Mouse (Mus musculus): ENCODE results near the gene Wasl. TPM values are rescaled to one million over a fixed set of nuclear protein-coding genes. Genes with fewer than 3 reads are reported as not detected.

Wasl gene
- total RNA-seq, 2 experiments from 2014 or later = 6.4 to 34.0 TPM

GRCm38 (mm10) chr6:24648403-24648802 is 16.4 kb downstream of the Wasl start:
- 0 out of 2 replicates have a peak, but pooled peaks have one; percentile 16 for ATAC-seq (replicated peaks; ENCODE audit: low FRiP score, low TSS enrichment, poor library complexity, severe bottlenecking)

- no peak for ATAC-seq (replicated peaks; ENCODE audit: low FRiP score, low TSS enrichment, poor library complexity, severe bottlenecking)
These were observed 17.6 kb downstream of the Wasl start for GRCm38 (mm10) chr6:24647103-24647691.

GRCm38 (mm10) chr6:24645346-24646053 is 19.3 kb downstream of the Wasl start:
- no peak for ATAC-seq (replicated peaks; ENCODE audit: low FRiP score, low TSS enrichment, poor library complexity, severe bottlenecking)

GRCm38 (mm10) chr6:24642960-24643359 is 21.8 kb downstream of the Wasl start:
- ATAC-seq (replicated peaks; ENCODE audit: low FRiP score, low TSS enrichment, poor library complexity, severe bottlenecking) = no peak

GRCm38 (mm10) chr6:24642161-24642560 is 22.6 kb downstream of the Wasl start:
- peak; percentile 17; the same call in 1 of the 2 replicates for ATAC-seq (replicated peaks; ENCODE audit: low FRiP score, low TSS enrichment, poor library complexity, severe bottlenecking)

GRCm38 (mm10) chr6:24641286-24641685 is 23.5 kb downstream of the Wasl start:
- ATAC-seq (replicated peaks; ENCODE audit: low FRiP score, low TSS enrichment, poor library complexity, severe bottlenecking) = peak; percentile 60

- ATAC-seq (replicated peaks; ENCODE audit: low FRiP score, low TSS enrichment, poor library complexity, severe bottlenecking) = no peak
These were observed 29.0 kb downstream of the Wasl start for GRCm38 (mm10) chr6:24635814-24636213.

- ATAC-seq (replicated peaks; ENCODE audit: low FRiP score, low TSS enrichment, poor library complexity, severe bottlenecking) = no peak
These were observed 30.7 kb downstream of the Wasl start for GRCm38 (mm10) chr6:24634065-24634464.

- no peak for ATAC-seq (replicated peaks; ENCODE audit: low FRiP score, low TSS enrichment, poor library complexity, severe bottlenecking)
These were observed 32.7 kb downstream of the Wasl start for GRCm38 (mm10) chr6:24632061-24632460.

GRCm38 (mm10) chr6:24628499-24628898 is 36.3 kb downstream of the Wasl start:
- ATAC-seq (replicated peaks; ENCODE audit: low FRiP score, low TSS enrichment, poor library complexity, severe bottlenecking) = no peak

- ATAC-seq (replicated peaks; ENCODE audit: low FRiP score, low TSS enrichment, poor library complexity, severe bottlenecking) = peak; percentile 94
These were observed 37.2 kb downstream of the Wasl start for GRCm38 (mm10) chr6:24627586-24628030.

GRCm38 (mm10) chr6:24622098-24622497 is 42.7 kb downstream of the Wasl start:
- ATAC-seq (replicated peaks; ENCODE audit: low FRiP score, low TSS enrichment, poor library complexity, severe bottlenecking) = no peak

- no peak for ATAC-seq (replicated peaks; ENCODE audit: low FRiP score, low TSS enrichment, poor library complexity, severe bottlenecking)
These were observed 43.9 kb downstream of the Wasl start for GRCm38 (mm10) chr6:24620936-24621335.

- ATAC-seq (replicated peaks; ENCODE audit: low FRiP score, low TSS enrichment, poor library complexity, severe bottlenecking) = no peak
These were observed 45.3 kb downstream of the Wasl start for GRCm38 (mm10) chr6:24619285-24620045.

- ATAC-seq (replicated peaks; ENCODE audit: low FRiP score, low TSS enrichment, poor library complexity, severe bottlenecking) = no peak
These were observed 48.1 kb downstream of the Wasl start for GRCm38 (mm10) chr6:24616746-24617145.

- no peak for ATAC-seq (replicated peaks; ENCODE audit: low FRiP score, low TSS enrichment, poor library complexity, severe bottlenecking)
These were observed 50.9 kb downstream of the Wasl start for GRCm38 (mm10) chr6:24613918-24614317.

- no peak for ATAC-seq (replicated peaks; ENCODE audit: low FRiP score, low TSS enrichment, poor library complexity, severe bottlenecking)
These were observed 51.5 kb downstream of the Wasl start for GRCm38 (mm10) chr6:24613346-24613745.

- ATAC-seq (replicated peaks; ENCODE audit: low FRiP score, low TSS enrichment, poor library complexity, severe bottlenecking) = no peak
These were observed 52.6 kb downstream of the Wasl start for GRCm38 (mm10) chr6:24612074-24612755.

- no peak for ATAC-seq (replicated peaks; ENCODE audit: low FRiP score, low TSS enrichment, poor library complexity, severe bottlenecking)
These were observed 54.5 kb downstream of the Wasl start for GRCm38 (mm10) chr6:24610358-24610757.

- no peak for ATAC-seq (replicated peaks; ENCODE audit: low FRiP score, low TSS enrichment, poor library complexity, severe bottlenecking)
These were observed 55.3 kb downstream of the Wasl start for GRCm38 (mm10) chr6:24609531-24609930.

Data from megakaryocyte-erythroid progenitor cell, adult 5-6 weeks (primary cell).